Mouse (Mus musculus): ENCODE results near the gene Ssxa1. TPM values are rescaled to one million over a fixed set of nuclear protein-coding genes. Genes with fewer than 3 reads are reported as not detected.
A peak's percentile ranks its signal among the peaks of the same experiment; 100 is the strongest.
"Not testable (repeated sequence)": the region's sequence is repeated elsewhere in the genome, so short reads cannot be mapped to it uniquely, and the experiment has no call there.

Ssxa1 gene
- not detected in 2 replicates for polyA plus RNA-seq (2012)

DNA sequence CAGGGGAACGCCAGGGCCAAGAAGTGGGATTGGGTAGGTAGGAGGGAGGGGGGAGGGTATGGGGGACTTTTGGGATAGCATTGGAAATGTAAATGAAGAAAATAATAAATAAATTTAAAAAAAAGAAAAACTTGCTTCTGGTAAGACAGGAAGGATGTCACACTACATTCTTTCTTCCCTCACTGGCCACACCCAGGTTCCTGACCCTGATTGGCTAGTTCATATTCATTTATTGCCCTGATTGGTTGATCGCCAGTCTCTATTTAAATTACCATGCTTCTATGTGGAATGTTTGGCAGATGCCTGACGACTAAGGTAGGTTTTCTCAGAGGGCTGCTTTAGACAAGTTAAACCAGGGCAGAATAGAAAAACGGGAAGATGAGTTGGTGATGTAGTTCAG is at the start of gene Ssxa1:
Gene Ssxa1 (plus strand): TSS at position 301 of the 400 bp plus-strand sequence.
- Histone ChIP-seq H3K9me3 (ENCODE audit: control insufficient read depth, low read length) (no peaks in the 10 kb centered on the region), H3K36me3 (ENCODE audit: control insufficient read depth) (no peaks in the 10 kb centered on the region), H3K4me3 (replicated peaks) (no peak within 1 kb of the TSS), H3K27me3 (ENCODE audit: control insufficient read depth) (no peaks in the 10 kb centered on the region), H3K4me1 (ENCODE audit: control insufficient read depth) (no peaks in the 10 kb centered on the region)
- no peak for TF ChIP-seq GATA1 (IDR thresholded peaks at IDR 0.05; ENCODE audit: low read length)
- no peak for TF ChIP-seq TAL1 (IDR thresholded peaks at IDR 0.05; ENCODE audit: low read length)

- TF ChIP-seq TAL1 (IDR thresholded peaks at IDR 0.05; ENCODE audit: low read length) (no peak), GATA1 (IDR thresholded peaks at IDR 0.05; ENCODE audit: low read length) (no peak)
These were observed 47.5 kb upstream of the Ssxa1 start, which contains the start of gene Spaca5 for GRCm38 (mm10) chrX:21068106-21068505. Gene Spaca5 (plus strand): TSS chrX:21068406.

DNA sequence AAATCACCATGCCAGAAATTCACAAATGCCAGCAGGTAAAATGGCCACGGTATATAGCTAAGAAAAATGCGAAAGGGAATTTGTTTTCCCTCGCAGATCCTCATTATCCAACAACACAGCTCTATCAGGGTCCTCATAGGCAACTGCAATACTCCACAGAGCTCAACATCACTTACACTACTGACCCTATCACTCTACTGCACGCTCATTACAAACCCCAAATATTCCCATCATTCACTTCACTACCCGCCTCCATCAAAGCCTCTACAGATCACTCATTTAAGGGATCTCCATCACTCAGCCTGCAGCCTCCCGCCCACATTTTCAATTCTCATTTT is 27.0 kb upstream of the Ssxa1 start:
- H3K36me3 ChIP-seq (ENCODE audit: control insufficient read depth) = no peaks in the 10 kb centered on the region
- peaks cover 3% of the 10 kb centered on the region; the same call in 1 of the 2 replicates for H3K4me1 ChIP-seq (ENCODE audit: control insufficient read depth)
- peak overlapping the region; percentile 53 for H3K4me3 ChIP-seq (replicated peaks)
- H3K9me3 ChIP-seq (ENCODE audit: control insufficient read depth, low read length) = no peaks in the 10 kb centered on the region
- H3K27me3 ChIP-seq (ENCODE audit: control insufficient read depth) = no peaks in the 10 kb centered on the region
- TF ChIP-seq GATA1 (IDR thresholded peaks at IDR 0.05; ENCODE audit: low read length) (no peak), TAL1 (IDR thresholded peaks at IDR 0.05; ENCODE audit: low read length) (no peak)

More at GRCm38 (mm10) chrX:21068106-21068505, 47.5 kb upstream of the Ssxa1 start, which contains the start of gene Spaca5:
- no peaks in the 10 kb centered on the region for H3K4me1 ChIP-seq (ENCODE audit: control insufficient read depth)
- H3K4me3 ChIP-seq (replicated peaks) = no peak within 1 kb of the TSS
- H3K36me3 ChIP-seq (ENCODE audit: control insufficient read depth) = no peaks in the 10 kb centered on the region
- no peaks in the 10 kb centered on the region for H3K9me3 ChIP-seq (ENCODE audit: control insufficient read depth, low read length)
- no peaks in the 10 kb centered on the region for H3K27me3 ChIP-seq (ENCODE audit: control insufficient read depth)

- TF ChIP-seq GATA1 (IDR thresholded peaks at IDR 0.05; ENCODE audit: low read length) (no peak), TAL1 (IDR thresholded peaks at IDR 0.05; ENCODE audit: low read length) (no peak)
- Histone ChIP-seq H3K27me3 (ENCODE audit: control insufficient read depth) (no peaks in the 10 kb centered on the region), H3K4me1 (ENCODE audit: control insufficient read depth) (peaks cover 3% of the 10 kb centered on the region; the same call in 1 of the 2 replicates), H3K4me3 (replicated peaks) (peak within 1 kb of the TSS; percentile 53), H3K36me3 (ENCODE audit: control insufficient read depth) (no peaks in the 10 kb centered on the region), H3K9me3 (ENCODE audit: control insufficient read depth, low read length) (no peaks in the 10 kb centered on the region)
These were observed 26.4 kb upstream of the Ssxa1 start, which contains the start of gene Zfp300 for GRCm38 (mm10) chrX:21088983-21089866. Gene Zfp300 (minus strand): TSS chrX:21089527.

DNA sequence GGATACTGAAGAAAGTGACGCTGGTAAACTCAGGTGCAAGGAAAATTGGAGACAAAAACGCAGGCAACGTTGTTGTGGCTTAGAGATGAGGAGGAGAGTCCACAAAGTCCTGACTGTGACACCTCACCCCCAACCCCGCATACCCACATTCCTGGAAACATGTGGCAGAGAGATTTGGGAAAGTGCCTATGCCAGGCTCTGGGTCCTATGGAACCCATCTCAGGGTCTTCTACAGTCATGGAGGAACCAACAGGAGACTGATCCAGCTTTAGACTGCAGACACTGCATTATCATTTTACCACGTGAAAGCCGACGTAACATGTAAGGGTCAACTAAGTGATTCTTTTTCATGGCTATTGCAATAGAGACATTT is 25.8 kb upstream of the Ssxa1 start:
- H3K9me3 ChIP-seq (ENCODE audit: control insufficient read depth, low read length) = no peaks in the 10 kb centered on the region
- no peaks in the 10 kb centered on the region for H3K36me3 ChIP-seq (ENCODE audit: control insufficient read depth)
- H3K4me1 ChIP-seq (ENCODE audit: control insufficient read depth) = peaks cover 3% of the 10 kb centered on the region; the same call in 1 of the 2 replicates
- H3K4me3 ChIP-seq (replicated peaks) = no peak overlapping the region
- TF ChIP-seq GATA1 (IDR thresholded peaks at IDR 0.05; ENCODE audit: low read length) (no peak), TAL1 (IDR thresholded peaks at IDR 0.05; ENCODE audit: low read length) (no peak)
- no peaks in the 10 kb centered on the region for H3K27me3 ChIP-seq (ENCODE audit: control insufficient read depth)

- H3K4me1 ChIP-seq (ENCODE audit: control insufficient read depth); H3K36me3 ChIP-seq (ENCODE audit: control insufficient read depth); H3K4me3 ChIP-seq (replicated peaks); H3K9me3 ChIP-seq (ENCODE audit: control insufficient read depth, low read length); H3K27me3 ChIP-seq (ENCODE audit: control insufficient read depth): not testable (repeated sequence)
These were observed 31.1 kb downstream of the Ssxa1 start for GRCm38 (mm10) chrX:21146675-21147074.

Other genes starting within 250 kb of the Ssxa1 start
- gene Timp1, start 245.7 kb upstream of the Ssxa1 start, polyA plus RNA-seq (2012) = not detected in 2 replicates
- not detected in 2 replicates for gene Syn1, start 194.8 kb upstream of the Ssxa1 start, polyA plus RNA-seq (2012)
- 1.6 and 1.9 TPM in 2 replicates for gene Cfp, start 184.3 kb upstream of the Ssxa1 start, polyA plus RNA-seq (2012)
- 0.11 and 0.17 TPM in 2 replicates for gene Elk1, start 165.2 kb upstream of the Ssxa1 start, polyA plus RNA-seq (2012)
- 1.6 and 2.8 TPM in 2 replicates for gene Uxt, start 153.8 kb upstream of the Ssxa1 start, polyA plus RNA-seq (2012)
- 0.01 TPM in 1 of 2 replicates, not detected in the other for gene Zfp182, start 53.5 kb upstream of the Ssxa1 start, polyA plus RNA-seq (2012)
- gene Spaca5, start 47.4 kb upstream of the Ssxa1 start, polyA plus RNA-seq (2012) = not detected in 2 replicates
- gene Zfp300, start 26.3 kb upstream of the Ssxa1 start, polyA plus RNA-seq (2012) = not detected in 2 replicates
- not detected in 2 replicates for gene Gm21876, start 59.8 kb downstream of the Ssxa1 start, polyA plus RNA-seq (2012)